Mouse (Mus musculus) kidney, postnatal 0 days (tissue): ENCODE measurements around the gene Tbc1d2. TPM values are rescaled to one million over a fixed set of nuclear protein-coding genes. Genes with fewer than 3 reads are reported as not detected.
"Not testable (repeated sequence)": the region's sequence is repeated elsewhere in the genome, so short reads cannot be mapped to it uniquely, and the experiment has no call there.

Experiments used
- ATAC-seq: fragments of 200-750 bp; cut with Nextera tagmentation; replicated peaks from 2 replicates; pipeline ENCODE4 v1.8.0; 2017; ENCODE audit warnings: low read depth, moderate number of reproducible peaks, moderate TSS enrichment, moderate library complexity; ENCODE audit not compliant: low FRiP score
- DNase-seq: peaks from one replicate; pipeline ENCODE4 v3.0.0-alpha.2; 2016; ENCODE audit warnings: low spot score
- H3K27ac ChIP-seq: fragments of 300-500 bp; sonication (generic); 2 replicates; pipeline ENCODE4 v1.5.1; 2014; ENCODE audit warnings: mild to moderate bottlenecking
- H3K27me3 ChIP-seq: fragments of 300-500 bp; sonication (generic); 2 replicates; pipeline ENCODE4 v1.6.1; 2014; ENCODE audit warnings: low read length, mixed read lengths; ENCODE audit not compliant: insufficient read depth
- H3K36me3 ChIP-seq: fragments of 300-500 bp; sonication (generic); 2 replicates; pipeline ENCODE4 v1.6.1; 2014; ENCODE audit warnings: low read length, mixed read lengths; ENCODE audit not compliant: insufficient read depth
- H3K4me1 ChIP-seq: fragments of 300-500 bp; sonication (generic); replicated peaks from 2 replicates; pipeline ENCODE4 v1.6.1; 2014; ENCODE audit warnings: antibody characterized with exemption, low read length, mixed read lengths; ENCODE audit not compliant: insufficient read depth
- H3K4me2 ChIP-seq: fragments of 300-500 bp; sonication (generic); 2 replicates; pipeline ENCODE4 v1.6.1; 2014; ENCODE audit warnings: mild to moderate bottlenecking, low read length, moderate library complexity, mixed read lengths
- H3K4me3 ChIP-seq: fragments of 300-500 bp; sonication (generic); replicated peaks from 2 replicates; pipeline ENCODE4 v1.5.1; 2014; ENCODE audit warnings: low read depth, low read length
- H3K9ac ChIP-seq: fragments of 300-500 bp; sonication (generic); 2 replicates; pipeline ENCODE4 v1.6.1; 2014; ENCODE audit warnings: low read depth, low read length
- H3K9me3 ChIP-seq: fragments of 300-500 bp; sonication (generic); replicated peaks from 2 replicates; pipeline ENCODE4 v1.6.1; 2016; ENCODE audit warnings: low read length, inconsistent platforms, mixed read lengths
- CTCF ChIP-seq: IDR thresholded peaks from 2 replicates; pipeline ENCODE4 v1.5.1; 2016; ENCODE audit warnings: antibody characterized with exemption, low read depth, mild to moderate bottlenecking, moderate library complexity
- WGBS: fragments of 180-500 bp; shearing (Covaris S2); extraction: QIAGEN DNeasy Blood & Tissue Kit; methylation state at CpG from one replicate; pipeline ENCODE4 v1.1.7; 2014; 5-methylcytosine and 5-hydroxymethylcytosine counted together
- polyA plus RNA-seq: library from polyadenylated mRNA; unstranded; fragments of >200 nt; fragmentation: Nextera tagmentation; extraction: Ambion mirVana; gene quantifications from 2 replicates; pipeline ENCODE4 v1.2.1, GENCODE M21; 2015

Gene Tbc1d2
- polyA plus RNA-seq, 1 experiment from 2014 or later = 4.2 TPM

GRCm38 (mm10) chr4:46635702-46636430 lies 14.1 kb downstream of the Tbc1d2 start:
- Histone ChIP-seq H3K9me3 (no peaks in the 10 kb centered on the region), H3K9ac (no peak overlapping the region), H3K36me3 (no peaks in the 10 kb centered on the region), H3K4me2 (no peak overlapping the region), H3K4me1 (no peaks in the 10 kb centered on the region), H3K27ac (no peak overlapping the region), H3K27me3 (no peaks in the 10 kb centered on the region), H3K4me3 (no peak overlapping the region)
- TF ChIP-seq CTCF = no peak
- ATAC-seq = no peak
- WGBS = 80% methylated on average over 16 of the region's 16 CpGs
- DNase-seq = no peak

DNA sequence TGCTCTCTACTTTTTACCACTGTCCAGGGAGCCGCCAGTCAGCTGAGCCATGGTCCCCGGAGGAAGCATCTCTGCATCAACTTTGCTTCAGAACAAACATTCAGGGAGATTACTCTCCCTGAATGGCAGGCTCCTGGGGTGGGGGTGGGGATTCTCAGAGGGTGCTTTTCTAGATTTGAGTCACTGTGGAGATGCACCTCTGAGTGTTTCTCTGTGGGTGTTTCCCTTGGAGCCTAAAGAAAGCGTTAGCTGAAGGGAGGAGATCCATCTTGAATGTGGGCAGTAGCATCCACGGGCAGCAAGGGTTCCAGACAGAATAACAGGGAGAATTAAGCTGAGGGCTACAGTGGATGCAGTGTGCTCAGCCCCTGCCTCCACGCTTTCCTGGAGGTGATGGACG lies 15.1 kb downstream of the Tbc1d2 start:
- H3K4me1 ChIP-seq = no peaks in the 10 kb centered on the region
- H3K9ac ChIP-seq = no peak overlapping the region
- H3K27ac ChIP-seq = no peak overlapping the region
- no peak for TF ChIP-seq CTCF
- H3K36me3 ChIP-seq = no peaks in the 10 kb centered on the region
- no peaks in the 10 kb centered on the region for H3K27me3 ChIP-seq
- H3K4me3 ChIP-seq = no peak overlapping the region
- 52% methylated on average over 6 of the region's 6 CpGs for WGBS
- no peak for DNase-seq
- H3K9me3 ChIP-seq = no peaks in the 10 kb centered on the region
- H3K4me2 ChIP-seq = no peak overlapping the region
- no peak for ATAC-seq

DNA sequence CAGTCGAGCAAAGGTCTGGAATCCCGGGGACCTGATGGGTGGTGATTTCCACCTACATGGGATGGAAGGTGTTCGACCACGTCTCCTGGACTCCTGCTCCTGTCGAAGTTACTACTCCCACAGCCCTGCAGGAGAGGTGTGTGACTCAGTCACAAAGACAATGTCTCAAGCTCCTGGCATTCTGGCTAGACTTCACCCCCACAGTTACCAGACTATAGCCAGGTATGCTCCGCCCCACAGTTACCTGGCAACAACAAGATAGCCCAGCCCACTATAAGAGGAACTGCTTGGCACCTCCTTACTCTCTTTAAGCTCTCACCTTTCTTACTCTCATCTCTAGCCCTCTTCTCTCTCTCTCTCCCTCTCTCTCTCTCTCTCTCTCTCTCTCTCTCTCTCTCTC lies 16.4 kb downstream of the Tbc1d2 start:
- not testable (repeated sequence) for H3K4me2 ChIP-seq, H3K4me1 ChIP-seq, H3K4me3 ChIP-seq, DNase-seq, H3K9me3 ChIP-seq, H3K27ac ChIP-seq, H3K36me3 ChIP-seq, H3K9ac ChIP-seq, ATAC-seq, H3K27me3 ChIP-seq
- WGBS = 60% methylated on average over 6 of the region's 6 CpGs

DNA sequence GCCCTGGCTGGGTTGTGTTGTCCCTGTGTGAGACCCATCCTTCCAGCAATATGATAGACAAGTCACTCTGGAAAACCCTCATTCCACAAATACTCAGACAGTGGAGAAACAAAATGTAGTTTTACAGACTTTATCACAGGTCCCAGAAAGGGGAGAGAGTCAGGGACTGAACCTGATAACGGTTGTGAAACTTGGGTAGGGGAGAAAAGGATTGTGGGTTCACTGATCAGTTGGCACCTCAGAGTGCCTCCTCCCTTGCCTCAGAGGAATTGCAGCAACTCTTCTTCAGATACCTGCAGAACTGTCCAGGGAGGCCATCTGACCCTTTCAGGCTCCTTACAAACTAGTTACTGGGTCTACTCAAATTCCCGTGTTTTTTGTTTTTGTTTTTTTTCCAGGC lies 17.5 kb downstream of the Tbc1d2 start:
- Histone ChIP-seq H3K9ac (no peak overlapping the region), H3K36me3 (no peaks in the 10 kb centered on the region), H3K4me1 (peaks cover 8% of the 10 kb centered on the region; the same call in 1 of the 2 replicates), H3K4me2 (no peak overlapping the region), H3K27me3 (no peaks in the 10 kb centered on the region), H3K4me3 (no peak overlapping the region), H3K27ac (no peak overlapping the region), H3K9me3 (no peaks in the 10 kb centered on the region)
- TF ChIP-seq CTCF = no peak
- WGBS = 58% methylated on average over 2 of the region's 2 CpGs
- ATAC-seq = no peak
- no peak for DNase-seq

- peaks cover 8% of the 10 kb centered on the region; the same call in 1 of the 2 replicates for H3K4me1 ChIP-seq
- no peak overlapping the region for H3K4me3 ChIP-seq
- H3K9me3 ChIP-seq = no peaks in the 10 kb centered on the region
- TF ChIP-seq CTCF = peak; percentile 18; the same call in 1 of the 2 replicates
- 54% methylated on average over 9 of the region's 9 CpGs for WGBS
- no peaks in the 10 kb centered on the region for H3K36me3 ChIP-seq
- H3K4me2 ChIP-seq = no peak overlapping the region
- H3K27ac ChIP-seq = no peak overlapping the region
- DNase-seq = peak; percentile 39
- H3K27me3 ChIP-seq = no peaks in the 10 kb centered on the region
- ATAC-seq = 0 out of 2 replicates have a peak, but pooled peaks have one; percentile 26
- no peak overlapping the region for H3K9ac ChIP-seq
Measured at GRCm38 (mm10) chr4:46630390-46630789, 19.6 kb downstream of the Tbc1d2 start.

- Histone ChIP-seq H3K9ac (no peak overlapping the region), H3K27ac (no peak overlapping the region), H3K4me3 (no peak overlapping the region), H3K4me1 (peaks cover 8% of the 10 kb centered on the region; the same call in 1 of the 2 replicates), H3K36me3 (no peaks in the 10 kb centered on the region), H3K27me3 (no peaks in the 10 kb centered on the region), H3K4me2 (peak overlapping the region; percentile 14; the same call in 1 of the 2 replicates), H3K9me3 (no peaks in the 10 kb centered on the region)
- WGBS = 16% methylated on average over 9 of the region's 9 CpGs
- ATAC-seq (peak; percentile 37; the same call in 1 of the 2 replicates), DNase-seq (peak; percentile 36)
- TF ChIP-seq CTCF = no peak
Measured at GRCm38 (mm10) chr4:46628873-46629272, 21.1 kb downstream of the Tbc1d2 start.
